Mouse (Mus musculus) heart, adult 2 months (tissue): Measurements from ENCODE around the gene Oasl1.

Experiments
- CTCF ChIP-seq: fragments of 200-600 bp; IDR thresholded peaks from 2 replicates; pipeline ENCODE4 v1.8.1; 2022; ENCODE audit warnings: antibody characterized with exemption, mild to moderate bottlenecking, moderate library complexity
- EP300 ChIP-seq: fragments of 200-500 bp; IDR thresholded peaks from 2 replicates; pipeline ENCODE4 v1.6.1; 2011; ENCODE audit warnings: low read depth, low read length, control low read depth; ENCODE audit not compliant: insufficient read depth
- POLR2A ChIP-seq: fragments of 200-500 bp; IDR thresholded peaks from 2 replicates; pipeline ENCODE4 v1.6.1; 2011; ENCODE audit warnings: mild to moderate bottlenecking, low read depth, low read length, control low read depth; ENCODE audit not compliant: insufficient read depth

- TF ChIP-seq CTCF (no peak), POLR2A (no peak), EP300 (no peak)
Observed at GRCm38 (mm10) chr5:114933206-114933605, 10.2 kb downstream of the Oasl1 start.
